Mouse (Mus musculus) neural tube, embryonic 13.5 days (tissue): ENCODE measurements at regions not wholly inside any gene's neighbourhood (a gene's known extent, or its start where the extent isn't known, plus 50 kb on each side); places are given as distances from the start of the nearest gene placed in this dataset.
"Not testable (repeated sequence)": the region's sequence is repeated elsewhere in the genome, so short reads cannot be mapped to it uniquely, and the experiment has no call there.

Experiments used
- ATAC-seq: fragments of 200-750 bp; cut with Nextera tagmentation; 2 replicates; pipeline ENCODE4 v1.8.0; 2017; ENCODE audit warnings: low read depth, mild to moderate bottlenecking, moderate TSS enrichment, moderate library complexity
- H3K27ac ChIP-seq: fragments of 300-500 bp; sonication (generic); replicated peaks from 2 replicates; pipeline ENCODE4 v1.5.1; 2015; ENCODE audit warnings: moderate library complexity, mild to moderate bottlenecking, inconsistent platforms
- H3K27me3 ChIP-seq: fragments of 300-500 bp; sonication (generic); 2 replicates; pipeline ENCODE4 v1.6.1; 2015; ENCODE audit warnings: mild to moderate bottlenecking, inconsistent platforms
- H3K36me3 ChIP-seq: fragments of 300-500 bp; sonication (generic); 2 replicates; pipeline ENCODE4 v1.6.1; 2015; ENCODE audit warnings: mild to moderate bottlenecking, inconsistent platforms
- H3K4me1 ChIP-seq: fragments of 300-500 bp; sonication (generic); replicated peaks from 2 replicates; pipeline ENCODE4 v1.6.1; 2015; ENCODE audit warnings: inconsistent platforms
- H3K4me2 ChIP-seq: fragments of 300-500 bp; sonication (generic); 2 replicates; pipeline ENCODE4 v1.6.1; 2015; ENCODE audit warnings: inconsistent platforms, mild to moderate bottlenecking, moderate library complexity
- H3K4me3 ChIP-seq: fragments of 300-500 bp; sonication (generic); 2 replicates; pipeline ENCODE4 v1.5.1; 2015; ENCODE audit warnings: mild to moderate bottlenecking, inconsistent platforms
- H3K9ac ChIP-seq: fragments of 300-500 bp; sonication (generic); 2 replicates; pipeline ENCODE4 v1.6.1; 2015; ENCODE audit warnings: moderate library complexity, mild to moderate bottlenecking, inconsistent platforms
- H3K9me3 ChIP-seq: fragments of 300-500 bp; sonication (generic); 2 replicates; pipeline ENCODE4 v1.6.1; 2016; ENCODE audit warnings: inconsistent platforms
- WGBS: fragments of 180-500 bp; shearing (Covaris S2); methylation state at CpG from one replicate; pipeline ENCODE4 v1.1.7; 2015; 5-methylcytosine and 5-hydroxymethylcytosine counted together

GRCm38 (mm10) chr12:115145407-115145806, 902.1 kb upstream of the Zfp386 start:
- not testable (repeated sequence) for ATAC-seq, H3K9me3 ChIP-seq, H3K9ac ChIP-seq

GRCm38 (mm10) chr12:115146471-115146870, 901.1 kb upstream of the Zfp386 start:
- 79% methylated on average over 2 of the region's 2 CpGs for WGBS
- H3K4me3 ChIP-seq, ATAC-seq, H3K27ac ChIP-seq, H3K36me3 ChIP-seq, H3K27me3 ChIP-seq, H3K4me2 ChIP-seq, H3K9ac ChIP-seq, H3K9me3 ChIP-seq, H3K4me1 ChIP-seq: not testable (repeated sequence)

More at GRCm38 (mm10) chr12:115145407-115145806, 902.1 kb upstream of the Zfp386 start:
- H3K36me3 ChIP-seq, H3K4me1 ChIP-seq, H3K4me3 ChIP-seq, H3K4me2 ChIP-seq, H3K27me3 ChIP-seq, H3K27ac ChIP-seq: not testable (repeated sequence)
- 100% methylated on average over 1 of the region's 1 CpGs for WGBS

GRCm38 (mm10) chr12:115151967-115152366, 895.6 kb upstream of the Zfp386 start:
- not testable (repeated sequence) for H3K36me3 ChIP-seq, H3K27me3 ChIP-seq, H3K4me1 ChIP-seq, H3K9ac ChIP-seq, H3K9me3 ChIP-seq, H3K27ac ChIP-seq, H3K4me3 ChIP-seq, ATAC-seq, H3K4me2 ChIP-seq
- 54% methylated on average over 1 of the region's 1 CpGs for WGBS

GRCm38 (mm10) chr12:115158231-115158630, 889.3 kb upstream of the Zfp386 start:
- not testable (repeated sequence) for H3K27ac ChIP-seq, ATAC-seq
- 73% methylated on average over 2 of the region's 2 CpGs for WGBS

GRCm38 (mm10) chr12:115158717-115159232, 888.7 kb upstream of the Zfp386 start:
- not testable (repeated sequence) for H3K4me3 ChIP-seq, ATAC-seq, H3K9me3 ChIP-seq, H3K27me3 ChIP-seq, H3K4me1 ChIP-seq, H3K9ac ChIP-seq, H3K36me3 ChIP-seq, H3K27ac ChIP-seq, H3K4me2 ChIP-seq
- WGBS: 56% methylated on average over 2 of the region's 2 CpGs

More at GRCm38 (mm10) chr12:115158231-115158630, 889.3 kb upstream of the Zfp386 start:
- H3K27me3 ChIP-seq, H3K4me2 ChIP-seq, H3K9ac ChIP-seq, H3K4me3 ChIP-seq, H3K4me1 ChIP-seq, H3K9me3 ChIP-seq, H3K36me3 ChIP-seq: not testable (repeated sequence)

GRCm38 (mm10) chr12:115165499-115165898, 882.0 kb upstream of the Zfp386 start:
- not testable (repeated sequence) for H3K4me2 ChIP-seq, H3K27ac ChIP-seq, ATAC-seq, H3K27me3 ChIP-seq, H3K4me3 ChIP-seq, H3K4me1 ChIP-seq, H3K9ac ChIP-seq, H3K36me3 ChIP-seq, H3K9me3 ChIP-seq
- WGBS: 34% methylated on average over 2 of the region's 2 CpGs

GRCm38 (mm10) chr12:115166006-115166405, 881.5 kb upstream of the Zfp386 start:
- H3K9ac ChIP-seq, H3K36me3 ChIP-seq, H3K4me1 ChIP-seq, H3K9me3 ChIP-seq, ATAC-seq, H3K4me3 ChIP-seq, H3K4me2 ChIP-seq, H3K27ac ChIP-seq, H3K27me3 ChIP-seq: not testable (repeated sequence)
- WGBS: 78% methylated on average over 1 of the region's 1 CpGs

- no peak overlapping the region for H3K4me2 ChIP-seq
- H3K27ac ChIP-seq: no peak overlapping the region
- H3K4me3 ChIP-seq: no peak overlapping the region
- peaks cover 29% of the 10 kb centered on the region; the same call in 1 of the 2 replicates for H3K9me3 ChIP-seq
- no peaks in the 10 kb centered on the region for H3K36me3 ChIP-seq
- WGBS: 93% methylated on average over 2 of the region's 2 CpGs
- no peak for ATAC-seq
- no peak overlapping the region for H3K9ac ChIP-seq
- no peaks in the 10 kb centered on the region for H3K27me3 ChIP-seq
- H3K4me1 ChIP-seq: no peaks in the 10 kb centered on the region
Observed at GRCm38 (mm10) chr12:115193482-115194103, 853.9 kb upstream of the Zfp386 start.

- H3K27me3 ChIP-seq: no peaks in the 10 kb centered on the region
- H3K9me3 ChIP-seq: peaks cover 21% of the 10 kb centered on the region
- no peak for ATAC-seq
- WGBS: 69% methylated on average over 4 of the region's 4 CpGs
- H3K4me3 ChIP-seq: no peak overlapping the region
- H3K4me1 ChIP-seq: no peaks in the 10 kb centered on the region
- no peak overlapping the region for H3K9ac ChIP-seq
- H3K27ac ChIP-seq: no peak overlapping the region
- H3K36me3 ChIP-seq: no peaks in the 10 kb centered on the region
- H3K4me2 ChIP-seq: no peak overlapping the region
Observed at GRCm38 (mm10) chr12:115197322-115198117, 850.0 kb upstream of the Zfp386 start.

- not testable (repeated sequence) for H3K9me3 ChIP-seq, H3K4me2 ChIP-seq, H3K4me3 ChIP-seq, H3K9ac ChIP-seq, H3K27me3 ChIP-seq, H3K36me3 ChIP-seq, ATAC-seq, H3K27ac ChIP-seq, H3K4me1 ChIP-seq
- 83% methylated on average over 2 of the region's 2 CpGs for WGBS
Observed at GRCm38 (mm10) chr12:115207833-115208448, 839.6 kb upstream of the Zfp386 start.

- H3K4me2 ChIP-seq: no peak overlapping the region
- ATAC-seq: no peak
- H3K27me3 ChIP-seq: no peaks in the 10 kb centered on the region
- H3K9ac ChIP-seq: no peak overlapping the region
- H3K27ac ChIP-seq: no peak overlapping the region
- 77% methylated on average over 2 of the region's 2 CpGs for WGBS
- H3K36me3 ChIP-seq: no peaks in the 10 kb centered on the region
- H3K4me3 ChIP-seq: no peak overlapping the region
- H3K9me3 ChIP-seq: peaks cover 31% of the 10 kb centered on the region
- H3K4me1 ChIP-seq: no peaks in the 10 kb centered on the region
Observed at GRCm38 (mm10) chr12:115222671-115223070, 824.9 kb upstream of the Zfp386 start.

GRCm38 (mm10) chr12:115229965-115230364, 817.6 kb upstream of the Zfp386 start:
- no peak for ATAC-seq

More at GRCm38 (mm10) chr12:115229965-115230364, 817.6 kb upstream of the Zfp386 start:
- Histone ChIP-seq H3K27ac (no peak overlapping the region), H3K4me3 (no peak overlapping the region), H3K9me3 (peaks cover 37% of the 10 kb centered on the region), H3K4me1 (no peaks in the 10 kb centered on the region), H3K27me3 (no peaks in the 10 kb centered on the region), H3K36me3 (no peaks in the 10 kb centered on the region), H3K4me2 (no peak overlapping the region), H3K9ac (no peak overlapping the region)
- 81% methylated on average over 1 of the region's 1 CpGs for WGBS
